Mouse (Mus musculus) forebrain, embryonic 12.5 days (tissue): ENCODE measurements around the gene Mylk4. TPM values are rescaled to one million over a fixed set of nuclear protein-coding genes. Genes with fewer than 3 reads are reported as not detected.

ENCODE experiments used
- ATAC-seq: fragments of 200-750 bp; cut with Nextera tagmentation; 2 replicates; pipeline ENCODE4 v1.8.0; 2017; ENCODE audit warnings: moderate TSS enrichment; ENCODE audit not compliant: low FRiP score
- H3K27ac ChIP-seq: fragments of 300-500 bp; sonication (generic); 2 replicates; pipeline ENCODE4 v1.5.1; 2016; ENCODE audit warnings: mild to moderate bottlenecking
- H3K27me3 ChIP-seq: fragments of 300-500 bp; sonication (generic); 2 replicates; pipeline ENCODE4 v1.6.1; 2016; ENCODE audit warnings: mild to moderate bottlenecking
- H3K36me3 ChIP-seq: fragments of 300-500 bp; sonication (generic); replicated peaks from 2 replicates; pipeline ENCODE4 v1.6.1; 2016; ENCODE audit warnings: mild to moderate bottlenecking
- H3K4me1 ChIP-seq: fragments of 300-500 bp; sonication (generic); 2 replicates; pipeline ENCODE4 v1.6.1; 2016
- H3K4me2 ChIP-seq: fragments of 300-500 bp; sonication (generic); 2 replicates; pipeline ENCODE4 v1.6.1; 2016; ENCODE audit warnings: mild to moderate bottlenecking, moderate library complexity
- H3K4me3 ChIP-seq: fragments of 300-500 bp; sonication (generic); replicated peaks from 2 replicates; pipeline ENCODE4 v1.5.1; 2016; ENCODE audit warnings: mild to moderate bottlenecking
- H3K9ac ChIP-seq: fragments of 300-500 bp; sonication (generic); 2 replicates; pipeline ENCODE4 v1.6.1; 2016; ENCODE audit warnings: mild to moderate bottlenecking
- H3K9me3 ChIP-seq: fragments of 300-500 bp; sonication (generic); 2 replicates; pipeline ENCODE4 v1.6.1; 2016
- WGBS: fragments of 180-500 bp; shearing (Covaris S2); methylation state at CpG from one replicate; pipeline ENCODE4 v1.1.7; 2016; 5-methylcytosine and 5-hydroxymethylcytosine counted together
- polyA plus RNA-seq: library from polyadenylated mRNA; unstranded; fragments of >200 nt; fragmentation: Nextera tagmentation; extraction: Ambion mirVana; gene quantifications from 2 replicates; pipeline ENCODE4 v1.2.1, GENCODE M21; 2016

The Mylk4 gene
- polyA plus RNA-seq, 1 experiment from 2014 or later = 0.13 TPM

DNA sequence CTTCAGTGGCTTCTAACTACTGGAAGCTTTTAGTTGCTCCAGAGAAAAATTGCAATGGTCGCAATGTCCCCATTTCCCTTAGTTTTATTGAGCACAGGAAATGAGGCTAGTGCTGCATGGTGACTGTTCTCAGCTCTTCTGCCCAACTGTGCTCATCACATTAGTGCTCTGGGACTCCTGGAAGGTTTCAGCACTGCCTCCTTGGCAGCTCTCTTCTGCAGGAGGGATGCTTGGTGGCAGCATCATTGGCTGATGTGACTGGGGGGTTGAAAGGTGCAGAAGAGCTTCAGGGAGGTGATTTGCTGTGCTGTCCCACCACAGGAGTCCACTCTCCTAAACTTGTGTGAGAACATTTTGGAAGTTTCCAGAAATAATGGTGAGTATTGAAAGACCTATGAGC lies 84.4 kb downstream of the Mylk4 start:
- H3K9ac ChIP-seq = no peak overlapping the region
- no peaks in the 10 kb centered on the region for H3K27me3 ChIP-seq
- no peak overlapping the region for H3K4me2 ChIP-seq
- no peak overlapping the region for H3K27ac ChIP-seq
- no peak for ATAC-seq
- 95% methylated on average over 1 of the region's 1 CpGs for WGBS
- no peaks in the 10 kb centered on the region for H3K4me1 ChIP-seq
- no peak overlapping the region for H3K4me3 ChIP-seq
- H3K9me3 ChIP-seq = no peaks in the 10 kb centered on the region
- no peaks in the 10 kb centered on the region for H3K36me3 ChIP-seq

DNA sequence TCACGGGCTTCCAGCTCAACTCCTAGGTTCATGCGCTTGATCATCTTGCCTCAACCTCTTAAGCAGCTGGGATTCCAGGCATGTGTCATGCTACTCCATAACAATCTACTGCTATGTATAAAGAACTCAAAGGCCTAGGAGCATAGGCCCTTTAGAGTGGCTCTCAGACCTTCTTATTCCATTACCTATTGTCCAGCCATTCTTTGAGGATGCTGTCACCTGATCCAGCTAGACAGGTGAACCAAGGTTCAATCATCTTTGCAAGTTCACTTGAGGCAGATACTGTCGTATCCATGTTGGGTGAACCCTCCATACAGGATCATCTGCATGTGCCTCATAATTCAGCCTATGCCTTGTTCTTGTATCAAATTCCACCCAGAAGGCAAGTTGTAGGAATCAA lies 84.8 kb downstream of the Mylk4 start:
- Histone ChIP-seq H3K4me2 (no peak overlapping the region), H3K27ac (no peak overlapping the region), H3K4me1 (no peaks in the 10 kb centered on the region), H3K9me3 (no peaks in the 10 kb centered on the region), H3K9ac (no peak overlapping the region), H3K27me3 (no peaks in the 10 kb centered on the region), H3K36me3 (no peaks in the 10 kb centered on the region), H3K4me3 (no peak overlapping the region)
- no peak for ATAC-seq
- WGBS = 93% methylated on average over 3 of the region's 3 CpGs

DNA sequence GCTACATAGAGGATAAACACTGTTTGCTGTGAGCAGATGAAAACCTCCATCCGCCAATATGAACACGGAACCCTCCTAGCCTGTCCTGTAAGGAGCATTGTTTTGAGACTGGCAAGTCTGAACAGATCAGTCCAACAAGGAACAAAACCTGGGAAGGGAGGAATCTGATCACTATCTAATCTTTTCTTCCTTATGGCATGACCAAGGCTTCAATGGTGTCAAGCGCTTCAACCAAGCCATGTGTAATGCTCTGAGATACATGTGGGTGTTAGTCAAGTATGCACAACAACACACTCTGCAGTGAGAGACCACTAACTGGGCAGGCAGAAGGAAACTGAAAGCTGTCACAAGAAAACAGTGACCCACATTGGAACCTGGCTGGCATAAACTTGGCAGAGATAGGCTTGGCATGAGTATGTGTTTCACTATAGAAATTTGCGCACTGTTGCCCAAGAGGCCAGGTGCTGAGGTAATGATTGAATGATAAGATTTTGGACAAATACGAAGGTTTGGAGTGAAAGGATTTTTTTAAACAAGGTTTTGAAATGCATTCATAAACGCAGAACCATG lies 89.8 kb downstream of the Mylk4 start:
- 91% methylated on average over 6 of the region's 6 CpGs for WGBS
- no peaks in the 10 kb centered on the region for H3K36me3 ChIP-seq

GRCm38 (mm10) chr13:32692563-32692962 lies 91.2 kb downstream of the Mylk4 start:
- Histone ChIP-seq H3K27ac (no peak overlapping the region), H3K4me2 (no peak overlapping the region), H3K4me3 (no peak overlapping the region), H3K36me3 (no peaks in the 10 kb centered on the region), H3K9me3 (no peaks in the 10 kb centered on the region), H3K27me3 (no peaks in the 10 kb centered on the region), H3K4me1 (no peaks in the 10 kb centered on the region), H3K9ac (no peak overlapping the region)
- 54% methylated on average over 1 of the region's 1 CpGs for WGBS
- ATAC-seq = no peak

More for the DNA sequence above, 89.8 kb downstream of the Mylk4 start:
- H3K4me3 ChIP-seq = no peak overlapping the region
- no peak overlapping the region for H3K27ac ChIP-seq
- H3K9me3 ChIP-seq = no peaks in the 10 kb centered on the region
- H3K27me3 ChIP-seq = no peaks in the 10 kb centered on the region
- no peaks in the 10 kb centered on the region for H3K4me1 ChIP-seq
- no peak overlapping the region for H3K4me2 ChIP-seq
- H3K9ac ChIP-seq = no peak overlapping the region
- ATAC-seq = no peak

- Histone ChIP-seq H3K36me3 (no peaks in the 10 kb centered on the region), H3K4me1 (no peaks in the 10 kb centered on the region), H3K27ac (no peak overlapping the region), H3K4me3 (no peak overlapping the region), H3K4me2 (no peak overlapping the region), H3K9me3 (no peaks in the 10 kb centered on the region), H3K9ac (no peak overlapping the region), H3K27me3 (no peaks in the 10 kb centered on the region)
- 87% methylated on average over 3 of the region's 3 CpGs for WGBS
- no peak for ATAC-seq
These were observed 93.5 kb downstream of the Mylk4 start for GRCm38 (mm10) chr13:32690279-32690678.

DNA sequence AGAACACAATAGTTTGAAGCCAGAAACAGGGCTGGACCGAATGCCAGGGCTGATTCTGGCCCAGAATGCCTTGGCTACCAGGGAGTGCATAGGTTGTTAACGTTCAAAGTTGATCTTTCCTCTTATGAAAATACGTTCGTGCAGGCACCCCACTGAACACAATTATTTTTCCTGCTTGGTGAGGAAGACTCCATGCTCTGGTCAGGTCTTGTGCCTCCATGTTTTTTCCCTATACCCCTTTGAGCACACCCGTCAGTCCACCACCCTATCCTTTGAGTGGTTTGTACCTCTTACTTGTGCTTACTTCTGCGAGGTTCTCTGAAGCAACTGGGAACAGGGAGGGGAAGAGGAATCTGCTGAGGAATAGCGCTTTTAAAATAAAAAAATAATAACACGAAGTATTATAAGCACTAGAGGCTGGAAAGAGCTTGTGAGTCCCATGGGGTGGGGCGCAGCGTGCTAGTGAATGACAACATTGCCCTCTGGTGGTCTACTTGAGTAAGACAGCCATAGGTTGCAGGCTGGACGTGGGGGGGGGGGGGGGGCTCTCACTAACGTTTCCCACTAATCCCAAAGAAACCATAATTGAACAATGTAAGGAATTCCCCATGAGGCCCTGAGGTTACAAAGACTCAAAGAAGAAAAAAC lies 102.8 kb downstream of the Mylk4 start:
- Histone ChIP-seq H3K27ac (no peak overlapping the region), H3K4me1 (no peaks in the 10 kb centered on the region), H3K9me3 (no peaks in the 10 kb centered on the region), H3K27me3 (no peaks in the 10 kb centered on the region), H3K9ac (no peak overlapping the region), H3K4me2 (no peak overlapping the region), H3K4me3 (no peak overlapping the region), H3K36me3 (no peaks in the 10 kb centered on the region)
- 43% methylated on average over 12 of the region's 12 CpGs for WGBS
- ATAC-seq = peak; percentile 68; the same call in 1 of the 2 replicates

DNA sequence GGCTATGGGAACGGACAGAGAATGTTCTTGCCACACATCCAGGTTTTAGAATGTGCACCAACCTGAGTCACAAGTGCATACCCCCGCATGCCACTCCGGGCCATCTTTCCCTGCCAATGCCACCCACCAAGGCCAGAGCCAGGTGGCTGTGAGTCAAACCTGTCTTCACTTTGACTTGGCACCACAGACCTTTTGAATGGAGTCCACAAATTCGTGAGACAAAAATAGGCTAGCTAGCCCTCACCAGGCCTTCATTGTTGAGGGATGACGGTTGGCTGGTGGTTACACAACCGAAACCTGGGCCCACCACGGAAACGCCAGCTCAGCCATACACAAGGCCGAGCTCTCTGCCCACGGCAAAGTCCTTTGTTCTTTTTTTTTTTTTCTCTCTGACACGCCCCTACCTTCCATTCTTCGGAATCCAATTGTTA lies 103.6 kb downstream of the Mylk4 start:
- no peak overlapping the region for H3K27ac ChIP-seq
- no peaks in the 10 kb centered on the region for H3K27me3 ChIP-seq
- H3K4me2 ChIP-seq = no peak overlapping the region
- H3K9me3 ChIP-seq = no peaks in the 10 kb centered on the region
- H3K36me3 ChIP-seq = no peaks in the 10 kb centered on the region
- 84% methylated on average over 12 of the region's 12 CpGs for WGBS
- no peak overlapping the region for H3K9ac ChIP-seq
- no peaks in the 10 kb centered on the region for H3K4me1 ChIP-seq
- ATAC-seq = no peak
- no peak overlapping the region for H3K4me3 ChIP-seq

- no peak overlapping the region for H3K9ac ChIP-seq
- no peaks in the 10 kb centered on the region for H3K9me3 ChIP-seq
- no peaks in the 10 kb centered on the region for H3K36me3 ChIP-seq
- no peak overlapping the region for H3K27ac ChIP-seq
- H3K4me1 ChIP-seq = no peaks in the 10 kb centered on the region
- no peak overlapping the region for H3K4me2 ChIP-seq
- WGBS = 73% methylated on average over 5 of the region's 5 CpGs
- no peak for ATAC-seq
- H3K4me3 ChIP-seq = no peak overlapping the region
- no peaks in the 10 kb centered on the region for H3K27me3 ChIP-seq
These were observed 104.8 kb downstream of the Mylk4 start for GRCm38 (mm10) chr13:32678998-32679397.

GRCm38 (mm10) chr13:32670782-32671181 lies 113.0 kb downstream of the Mylk4 start:
- H3K4me2 ChIP-seq = no peak overlapping the region
- no peak overlapping the region for H3K4me3 ChIP-seq
- WGBS = 92% methylated on average over 7 of the region's 7 CpGs
- H3K9ac ChIP-seq = no peak overlapping the region
- no peaks in the 10 kb centered on the region for H3K36me3 ChIP-seq
- no peaks in the 10 kb centered on the region for H3K27me3 ChIP-seq
- no peak overlapping the region for H3K27ac ChIP-seq
- no peak for ATAC-seq
- H3K4me1 ChIP-seq = no peaks in the 10 kb centered on the region
- no peaks in the 10 kb centered on the region for H3K9me3 ChIP-seq

DNA sequence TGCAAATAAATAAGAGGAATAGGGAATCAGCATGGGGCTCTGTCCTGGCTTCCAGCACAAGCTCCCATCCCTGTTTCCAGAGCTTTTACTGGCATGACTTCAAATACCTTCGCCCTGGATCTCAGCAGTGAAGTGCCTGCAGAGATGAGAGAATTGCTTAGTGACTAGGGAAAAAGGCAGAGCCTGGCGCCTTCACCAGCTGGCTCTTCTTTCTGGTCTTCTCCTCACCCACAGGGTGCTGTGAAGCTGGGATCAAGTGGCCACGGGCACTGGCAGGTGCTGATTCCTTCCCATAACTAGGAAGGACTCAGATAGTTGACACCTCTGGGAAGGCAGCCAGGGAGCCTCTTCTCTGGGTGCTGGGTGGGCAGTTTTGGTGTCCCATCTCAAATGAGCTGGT lies 115.5 kb downstream of the Mylk4 start:
- 75% methylated on average over 3 of the region's 3 CpGs for WGBS
- Histone ChIP-seq H3K4me1 (no peaks in the 10 kb centered on the region), H3K27me3 (no peaks in the 10 kb centered on the region), H3K4me3 (no peak overlapping the region), H3K9ac (no peak overlapping the region), H3K9me3 (no peaks in the 10 kb centered on the region), H3K4me2 (no peak overlapping the region), H3K36me3 (no peaks in the 10 kb centered on the region), H3K27ac (no peak overlapping the region)
- ATAC-seq = no peak

GRCm38 (mm10) chr13:32667386-32667785 lies 116.4 kb downstream of the Mylk4 start:
- Histone ChIP-seq H3K4me3 (no peak overlapping the region), H3K27ac (no peak overlapping the region), H3K9me3 (no peaks in the 10 kb centered on the region), H3K4me1 (no peaks in the 10 kb centered on the region), H3K36me3 (no peaks in the 10 kb centered on the region), H3K4me2 (no peak overlapping the region), H3K27me3 (no peaks in the 10 kb centered on the region), H3K9ac (no peak overlapping the region)
- WGBS = 84% methylated on average over 4 of the region's 4 CpGs
- ATAC-seq = no peak

DNA sequence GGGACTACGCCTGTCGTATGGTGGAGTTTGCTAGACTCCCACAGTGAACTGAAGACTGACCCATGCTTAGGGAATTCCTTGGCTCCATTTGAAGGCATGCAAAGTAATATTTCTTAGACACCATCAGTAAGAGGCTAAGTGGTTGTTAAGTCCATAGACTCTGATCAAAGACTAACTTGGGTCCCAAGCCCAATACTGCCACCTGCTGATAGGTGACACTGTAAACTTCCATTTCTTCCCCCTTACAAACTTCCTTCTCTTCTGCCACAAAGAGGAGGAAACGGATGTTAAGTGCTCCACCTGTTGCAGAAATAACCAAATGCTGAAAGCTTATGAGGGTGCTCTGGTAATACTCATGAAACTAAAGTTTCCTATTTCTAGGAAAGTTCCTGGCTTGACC lies 121.7 kb downstream of the Mylk4 start:
- Histone ChIP-seq H3K4me3 (no peak overlapping the region), H3K36me3 (no peaks in the 10 kb centered on the region), H3K27ac (no peak overlapping the region), H3K27me3 (no peaks in the 10 kb centered on the region), H3K9me3 (no peaks in the 10 kb centered on the region), H3K4me1 (no peaks in the 10 kb centered on the region), H3K9ac (no peak overlapping the region), H3K4me2 (no peak overlapping the region)
- WGBS = 86% methylated on average over 3 of the region's 3 CpGs
- ATAC-seq = no peak

DNA sequence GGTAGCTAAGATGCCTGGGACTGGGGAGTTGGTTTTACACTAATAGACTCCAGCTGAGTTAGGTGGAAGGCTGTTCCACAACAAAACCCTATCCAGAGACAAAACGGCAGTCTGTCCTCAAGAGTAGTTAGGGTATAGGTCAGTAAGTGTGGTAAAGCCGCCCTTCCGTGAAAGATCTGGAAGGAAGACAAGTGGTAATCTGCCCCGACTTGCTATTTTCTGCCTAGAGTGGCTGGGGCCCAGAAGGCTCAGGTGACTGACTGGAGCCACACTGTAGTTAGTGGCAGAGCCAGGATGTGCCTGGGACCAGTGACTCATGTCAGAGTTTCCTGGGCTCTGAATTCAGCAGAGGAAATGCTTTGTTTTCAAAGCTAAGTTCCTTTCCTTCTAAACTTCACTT lies 123.5 kb downstream of the Mylk4 start:
- ATAC-seq = no peak
- no peak overlapping the region for H3K27ac ChIP-seq
- H3K4me2 ChIP-seq = no peak overlapping the region
- no peaks in the 10 kb centered on the region for H3K36me3 ChIP-seq
- 66% methylated on average over 4 of the region's 4 CpGs for WGBS
- H3K27me3 ChIP-seq = no peaks in the 10 kb centered on the region
- H3K9ac ChIP-seq = no peak overlapping the region
- H3K4me1 ChIP-seq = no peaks in the 10 kb centered on the region
- H3K4me3 ChIP-seq = no peak overlapping the region
- no peaks in the 10 kb centered on the region for H3K9me3 ChIP-seq
